Mouse (Mus musculus) megakaryocyte, adult 5-6 weeks (primary cell): ENCODE measurements around the gene Fcho1. TPM values are rescaled to one million over a fixed set of nuclear protein-coding genes. Genes with fewer than 3 reads are reported as not detected.
"Not testable (repeated sequence)": the region's sequence is repeated elsewhere in the genome, so short reads cannot be mapped to it uniquely, and the experiment has no call there.

Experiments
- ATAC-seq: 2 replicates; pipeline ENCODE4 v1.8.0; 2016; ENCODE audit warnings: mild to moderate bottlenecking, inconsistent platforms; ENCODE audit not compliant: poor library complexity, severe bottlenecking
- total RNA-seq, 2 experiments: library from RNA; stranded (forward) in 1 of 2; stranded (reverse) in 1 of 2; fragments of 153-499, 151-499 nt in 1 of 2; fragments of 221-1000, 200-1000 nt in 1 of 2; gene quantifications; 2 replicates each; pipeline versions ENCODE4 v1.2.3 to v1.2.4; 2015 to 2017

Gene Fcho1
- total RNA-seq, 2 experiments from 2014 or later: 28.4 to 39.6 TPM

- peak; percentile 16 for ATAC-seq
Observed at GRCm38 (mm10) chr8:71719218-71719617, 6.3 kb downstream of the Fcho1 start.

GRCm38 (mm10) chr8:71718252-71718651 is 7.3 kb downstream of the Fcho1 start:
- ATAC-seq: no peak

DNA sequence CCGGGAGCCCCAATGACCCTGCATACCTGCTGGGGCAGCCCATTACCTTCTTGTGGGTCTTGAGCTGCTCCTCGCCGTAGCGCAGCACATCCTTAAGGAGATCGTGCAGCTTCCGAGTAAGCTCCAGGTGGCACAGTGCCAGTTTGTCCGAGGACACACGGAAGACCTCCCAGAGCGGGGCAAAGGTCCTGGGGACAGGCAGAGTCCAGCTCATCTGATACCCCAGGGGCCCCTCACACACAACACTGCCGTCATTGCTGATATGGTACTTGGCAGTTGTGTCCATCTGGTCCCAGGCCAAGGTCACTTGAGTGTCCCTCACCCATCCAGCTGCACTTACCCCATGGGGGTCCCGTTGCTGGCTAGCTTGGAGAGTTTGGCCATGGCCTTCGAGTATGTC is 8.4 kb downstream of the Fcho1 start:
- no peak for ATAC-seq

DNA sequence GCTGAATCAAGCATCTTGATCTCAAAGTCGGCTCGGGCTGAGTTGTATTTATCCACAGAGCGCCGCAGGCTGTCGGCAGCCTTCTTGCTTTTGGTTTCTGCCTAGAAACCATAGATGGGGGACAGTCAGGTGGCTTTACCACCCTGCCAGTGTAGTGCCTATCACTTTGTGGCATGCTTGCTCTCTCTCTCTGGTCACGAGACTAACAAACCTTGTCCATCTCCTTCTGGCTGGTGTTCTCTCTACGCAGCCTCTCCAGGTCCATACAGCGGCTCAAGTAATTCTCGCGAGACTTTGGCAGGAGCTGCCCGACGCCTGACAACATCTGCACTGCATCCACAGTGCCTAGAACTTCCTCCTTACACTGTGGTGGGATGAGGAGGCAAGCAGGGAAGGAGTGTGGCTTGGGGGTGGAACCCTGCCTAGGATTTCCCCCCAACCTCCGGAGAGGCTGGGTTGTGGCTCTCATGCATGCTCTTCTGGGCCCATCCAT is 8.9 kb downstream of the Fcho1 start:
- no peak for ATAC-seq

DNA sequence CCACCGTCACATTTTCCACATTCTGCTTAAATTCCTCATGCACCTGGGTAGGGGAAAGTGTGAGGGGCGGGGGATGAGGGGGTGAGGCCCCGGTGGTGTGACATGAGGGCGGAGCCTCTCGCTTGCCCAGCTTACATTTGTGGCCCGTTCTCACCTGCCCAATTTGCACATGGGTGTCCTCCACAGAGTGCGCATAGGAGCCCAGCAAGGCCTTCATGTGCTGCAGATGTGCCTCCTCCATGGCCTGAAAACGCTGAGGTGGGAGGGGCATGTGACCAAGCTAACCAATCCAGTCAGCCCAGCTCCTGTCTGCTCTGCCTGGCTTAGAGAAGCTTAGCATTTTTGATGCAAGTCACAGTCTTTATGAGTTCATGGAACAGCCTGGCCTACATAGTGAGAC is 10.0 kb downstream of the Fcho1 start:
- ATAC-seq: no peak

DNA sequence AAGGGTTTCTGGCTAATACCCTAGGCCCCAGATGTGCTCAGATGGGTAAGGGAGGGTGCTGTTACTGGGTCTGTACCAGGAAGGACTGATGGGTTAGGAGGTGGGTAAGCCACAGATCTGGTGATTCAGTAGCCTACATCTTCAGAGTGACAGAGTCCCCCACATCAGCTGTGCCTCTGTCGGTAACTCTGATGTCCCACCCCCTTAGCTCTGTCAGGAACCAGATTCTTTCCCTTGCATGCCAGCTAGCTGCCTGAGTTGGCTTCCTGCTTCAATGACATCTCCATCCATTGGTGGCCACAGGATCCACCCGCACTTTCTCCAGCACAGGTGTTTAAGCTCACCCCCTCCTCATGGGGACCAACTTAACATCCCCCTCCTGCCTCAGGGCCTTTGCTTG is 13.9 kb downstream of the Fcho1 start:
- no peak for ATAC-seq

DNA sequence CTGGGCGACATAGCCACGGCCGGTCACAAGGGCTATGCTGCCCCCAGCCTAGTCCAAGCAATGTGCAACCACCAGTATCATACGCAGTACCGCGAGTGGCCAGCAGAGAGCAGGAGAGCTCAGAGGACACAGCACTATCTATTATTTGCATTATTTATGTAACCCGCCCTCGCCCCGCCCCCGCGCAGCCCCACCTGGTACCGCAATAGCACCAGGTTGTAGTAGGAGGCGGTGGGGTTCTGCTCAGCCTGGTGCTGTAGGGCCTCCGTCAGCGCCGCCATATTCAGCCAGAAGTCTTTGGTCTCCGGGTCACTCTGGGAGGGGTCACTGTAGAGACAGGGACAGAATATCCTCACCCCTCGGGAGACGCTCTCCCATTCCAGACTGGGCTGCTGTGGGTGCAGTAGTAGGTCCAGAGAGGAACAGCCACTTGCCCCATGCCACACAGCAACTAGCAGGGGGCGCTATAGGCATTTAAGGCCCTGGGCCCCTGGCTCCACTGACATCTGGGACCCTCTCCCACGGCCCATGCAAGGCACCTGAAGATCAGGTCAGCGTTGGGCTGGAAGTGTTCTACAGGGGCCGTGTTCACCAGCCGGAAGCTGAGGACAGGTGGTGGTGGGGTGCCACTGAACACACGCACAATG is 15.6 kb downstream of the Fcho1 start:
- ATAC-seq: peak; percentile 65

DNA sequence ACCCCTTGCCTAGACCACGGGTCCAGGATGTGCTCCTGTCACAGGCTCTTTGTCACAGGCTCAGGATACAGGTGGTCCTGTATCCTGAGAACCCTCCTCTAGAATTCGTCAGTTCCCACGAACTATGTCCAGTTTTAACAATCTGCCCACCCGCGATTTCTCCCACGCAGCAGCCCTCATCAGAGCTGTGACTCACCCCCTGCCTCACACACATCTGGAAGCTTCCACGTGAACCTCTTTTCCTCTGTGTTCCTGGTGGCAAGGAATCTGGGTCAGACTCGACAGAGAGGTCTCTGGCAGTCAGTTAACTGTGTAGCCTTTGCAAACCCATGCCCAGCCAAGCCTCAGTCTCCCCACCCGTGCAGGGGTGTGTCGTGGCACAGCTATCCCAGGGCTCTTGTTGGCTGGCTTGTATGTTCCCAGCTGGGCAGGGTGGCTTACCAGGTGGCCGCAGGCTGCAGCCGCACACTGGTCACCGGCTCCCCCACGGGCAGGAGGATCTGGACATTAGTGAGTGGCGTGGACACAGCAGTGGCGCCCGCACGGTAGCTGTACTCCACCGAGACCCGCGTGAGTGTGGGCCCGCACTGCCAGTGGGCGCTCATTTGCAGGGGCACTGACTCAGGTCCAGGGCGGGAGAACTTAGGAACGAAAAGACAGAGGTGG is 16.2 kb downstream of the Fcho1 start:
- peak; percentile 8; the same call in 1 of the 2 replicates for ATAC-seq

DNA sequence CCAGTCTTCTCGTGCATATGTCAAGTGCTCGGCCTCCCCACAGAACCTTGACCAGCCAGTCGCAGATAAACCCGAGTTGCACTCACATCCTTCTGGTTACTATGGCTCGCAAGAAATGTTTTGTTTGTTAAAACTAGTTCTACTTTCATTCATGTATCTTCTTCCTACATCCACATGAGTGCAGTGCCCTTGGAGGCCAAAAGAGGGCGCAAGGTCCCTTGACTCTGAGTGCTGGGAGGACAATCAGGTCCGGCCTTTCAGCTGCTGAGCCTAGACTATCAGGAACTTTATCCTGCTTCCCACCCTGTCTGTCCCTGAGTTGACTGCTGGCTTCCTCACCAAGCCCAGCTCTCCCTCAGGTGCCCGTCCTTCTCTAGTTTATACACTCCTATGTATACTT is 17.6 kb downstream of the Fcho1 start:
- ATAC-seq: peak; percentile 57

DNA sequence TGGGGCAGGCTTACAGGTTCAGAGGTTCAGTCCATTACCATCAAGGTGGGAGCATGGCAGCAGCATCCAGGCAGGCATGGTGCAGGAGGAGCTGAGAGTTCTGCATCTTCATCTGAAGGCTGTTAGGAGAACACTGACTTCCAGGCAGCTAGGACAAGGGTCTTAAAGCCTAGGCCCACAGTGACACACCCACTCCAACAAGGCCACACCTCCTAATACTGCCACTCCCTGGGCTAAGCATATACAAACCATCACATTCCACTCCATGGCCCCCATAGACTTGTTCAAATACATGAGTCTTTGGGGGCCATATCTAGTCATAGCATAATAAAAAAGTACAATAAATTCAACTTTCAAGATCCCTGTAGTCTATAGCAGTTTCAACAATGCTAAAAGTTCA is 22.1 kb downstream of the Fcho1 start:
- not testable (repeated sequence) for ATAC-seq

DNA sequence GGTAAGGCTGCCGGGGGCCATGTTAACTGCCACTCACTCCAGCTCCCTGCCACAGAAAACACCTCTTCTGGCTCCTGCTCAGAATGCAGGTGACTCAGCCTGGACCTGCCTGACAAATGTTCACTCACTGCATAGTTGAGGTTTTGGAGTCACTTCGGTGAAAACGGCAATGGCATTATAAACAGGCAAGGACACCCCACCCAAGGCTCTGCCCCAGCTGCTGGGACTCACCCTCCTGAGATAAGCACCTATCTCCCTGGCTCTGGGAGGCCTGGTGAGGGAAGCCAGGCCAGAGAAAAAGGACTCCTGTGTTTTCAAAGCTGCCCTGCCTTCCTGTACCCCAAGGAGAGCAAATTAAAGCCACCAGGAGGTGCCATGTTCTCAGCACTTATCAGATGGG is 22.6 kb downstream of the Fcho1 start:
- ATAC-seq: no peak

DNA sequence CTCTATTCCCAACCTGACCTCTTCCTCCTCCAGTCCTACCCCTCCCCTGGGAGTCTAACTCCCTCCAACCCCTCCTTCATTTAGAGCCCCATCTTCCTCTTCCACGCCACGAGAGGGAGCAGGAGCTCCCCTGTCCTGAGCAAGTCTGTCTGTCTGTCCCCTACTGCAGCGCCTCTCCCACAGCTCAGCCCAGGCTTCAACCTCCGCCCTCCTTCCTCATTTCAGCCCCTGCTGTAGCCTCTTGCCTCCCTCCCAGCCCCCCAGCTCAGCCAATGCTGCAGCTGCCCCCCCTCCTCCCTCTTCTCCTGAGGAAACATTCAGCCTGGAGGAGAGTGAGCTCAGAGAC is 23.5 kb downstream of the Fcho1 start:
- peak; percentile 71 for ATAC-seq

- ATAC-seq: peak; percentile 34
Observed at GRCm38 (mm10) chr8:71701414-71702086, 24.0 kb downstream of the Fcho1 start, which contains the start of gene B3gnt3. B3gnt3 (minus strand) TSS chr8:71701789.

GRCm38 (mm10) chr8:71700493-71701269 is 24.8 kb downstream of the Fcho1 start:
- ATAC-seq: peak; percentile 50

DNA sequence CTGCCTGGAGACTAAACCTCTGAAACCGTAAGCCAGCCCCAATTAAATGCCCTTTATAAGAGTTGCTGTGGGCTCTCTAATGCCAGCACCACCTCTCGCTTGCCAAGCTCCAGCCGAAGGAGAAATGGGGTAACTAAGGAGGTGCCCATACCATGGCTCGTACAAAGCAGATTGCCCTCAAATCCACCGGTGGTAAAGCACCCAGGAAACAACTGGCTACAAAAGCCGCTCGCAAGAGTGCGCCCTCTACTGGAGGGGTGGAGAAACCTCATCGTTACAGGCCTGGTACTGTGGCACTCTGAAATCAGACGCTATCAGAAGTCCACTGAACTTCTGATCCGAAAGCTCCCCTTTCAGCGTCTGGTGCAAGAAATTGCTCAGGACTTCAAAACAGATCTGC is 30.1 kb downstream of the Fcho1 start:
- not testable (repeated sequence) for ATAC-seq

GRCm38 (mm10) chr8:71693166-71694041 is 32.1 kb downstream of the Fcho1 start:
- no peak for ATAC-seq

DNA sequence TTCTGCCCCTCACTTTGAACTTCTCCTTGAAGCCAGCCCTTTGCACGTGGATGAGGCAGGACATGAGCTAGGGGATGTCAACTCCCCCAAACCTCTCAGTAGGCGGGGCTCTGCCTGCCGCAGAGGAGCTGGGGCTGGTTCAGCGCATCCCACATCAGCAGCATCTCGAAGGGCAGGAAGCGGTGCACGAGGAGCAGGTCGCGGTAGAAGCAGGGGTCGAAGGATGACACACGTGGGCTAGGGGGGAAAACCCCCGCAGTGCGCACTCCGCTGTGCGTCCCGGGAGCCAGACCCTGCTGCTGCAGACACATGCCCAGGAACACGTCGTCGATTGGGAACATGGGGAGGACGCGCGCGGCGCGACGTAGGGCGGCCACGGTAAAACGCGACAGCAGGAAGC is 33.0 kb downstream of the Fcho1 start:
- peak; percentile 43 for ATAC-seq

GRCm38 (mm10) chr8:71689028-71689427 is 36.5 kb downstream of the Fcho1 start, which contains the start of gene Insl3:
Insl3 (plus strand) TSS chr8:71689214.
- ATAC-seq: no peak

DNA sequence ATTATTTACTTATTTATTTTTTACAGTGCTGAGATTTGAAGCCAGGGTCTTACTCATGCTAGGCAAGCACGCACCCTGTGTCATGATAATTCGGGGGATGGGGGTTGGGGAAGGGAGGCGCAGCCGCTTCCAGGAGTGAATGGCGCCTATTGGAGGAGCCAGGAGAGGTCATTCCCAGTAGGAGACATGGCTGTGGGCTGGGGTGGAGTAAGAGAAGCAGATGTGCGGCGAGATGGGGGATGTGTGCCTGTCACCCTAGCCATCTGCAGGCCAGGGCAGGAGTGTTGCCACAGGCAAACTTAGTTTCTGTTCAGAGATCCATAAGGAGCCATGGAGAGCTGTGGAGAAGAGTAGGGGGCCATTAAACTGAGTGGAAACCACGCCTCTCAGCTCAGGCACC is 37.9 kb downstream of the Fcho1 start:
- ATAC-seq: no peak

GRCm38 (mm10) chr8:71686143-71686734 is 39.3 kb downstream of the Fcho1 start:
- ATAC-seq: no peak
